Mouse (Mus musculus) stomach, embryonic 16.5 days (tissue): Measurements from ENCODE around the gene Mdm2. TPM values are rescaled to one million over a fixed set of nuclear protein-coding genes. Genes with fewer than 3 reads are reported as not detected.

Experiments
- ATAC-seq: fragments of 200-750 bp; cut with Nextera tagmentation; 2 replicates; pipeline ENCODE4 v1.8.0; 2017; ENCODE audit warnings: moderate number of reproducible peaks, moderate TSS enrichment; ENCODE audit not compliant: insufficient read depth, low FRiP score
- H3K27ac ChIP-seq: fragments of 300-500 bp; sonication (generic); 2 replicates; pipeline ENCODE4 v1.5.1; 2014; ENCODE audit warnings: low read length
- H3K27me3 ChIP-seq: fragments of 300-500 bp; sonication (generic); 2 replicates; pipeline ENCODE4 v1.6.1; 2014; ENCODE audit warnings: low read length, control low read depth, mixed read lengths; ENCODE audit not compliant: control insufficient read depth, insufficient read depth
- H3K36me3 ChIP-seq: fragments of 300-500 bp; sonication (generic); 2 replicates; pipeline ENCODE4 v1.6.1; 2014; ENCODE audit warnings: low read length; ENCODE audit not compliant: control insufficient read depth, insufficient read depth
- H3K4me1 ChIP-seq: fragments of 300-500 bp; sonication (generic); 2 replicates; pipeline ENCODE4 v1.6.1; 2014; ENCODE audit warnings: low read length, control low read depth, mixed read lengths; ENCODE audit not compliant: control insufficient read depth, insufficient read depth
- H3K4me2 ChIP-seq: fragments of 300-500 bp; sonication (generic); 2 replicates; pipeline ENCODE4 v1.6.1; 2014; ENCODE audit warnings: low read depth, low read length, mixed read lengths
- H3K4me3 ChIP-seq: fragments of 300-500 bp; sonication (generic); replicated peaks from 2 replicates; pipeline ENCODE4 v1.5.1; 2014; ENCODE audit warnings: mild to moderate bottlenecking, low read length
- H3K9ac ChIP-seq: fragments of 300-500 bp; sonication (generic); 2 replicates; pipeline ENCODE4 v1.6.1; 2014; ENCODE audit warnings: low read length
- H3K9me3 ChIP-seq: fragments of 300-500 bp; sonication (generic); replicated peaks from 2 replicates; pipeline ENCODE4 v1.6.1; 2016; ENCODE audit warnings: low read length, control low read depth; ENCODE audit not compliant: control insufficient read depth
- WGBS: fragments of 180-500 bp; shearing (Covaris S2); extraction: QIAGEN DNeasy Blood & Tissue Kit; methylation state at CpG from one replicate; pipeline ENCODE4 v1.1.7; 2014; 5-methylcytosine and 5-hydroxymethylcytosine counted together
- polyA plus RNA-seq: library from polyadenylated mRNA; unstranded; fragments of >200 nt; fragmentation: Nextera tagmentation; extraction: Ambion mirVana; gene quantifications from 2 replicates; pipeline ENCODE4 v1.2.1, GENCODE M21; 2015

Mdm2 gene
- polyA plus RNA-seq, 1 experiment from 2014 or later, result 39.9 TPM

DNA sequence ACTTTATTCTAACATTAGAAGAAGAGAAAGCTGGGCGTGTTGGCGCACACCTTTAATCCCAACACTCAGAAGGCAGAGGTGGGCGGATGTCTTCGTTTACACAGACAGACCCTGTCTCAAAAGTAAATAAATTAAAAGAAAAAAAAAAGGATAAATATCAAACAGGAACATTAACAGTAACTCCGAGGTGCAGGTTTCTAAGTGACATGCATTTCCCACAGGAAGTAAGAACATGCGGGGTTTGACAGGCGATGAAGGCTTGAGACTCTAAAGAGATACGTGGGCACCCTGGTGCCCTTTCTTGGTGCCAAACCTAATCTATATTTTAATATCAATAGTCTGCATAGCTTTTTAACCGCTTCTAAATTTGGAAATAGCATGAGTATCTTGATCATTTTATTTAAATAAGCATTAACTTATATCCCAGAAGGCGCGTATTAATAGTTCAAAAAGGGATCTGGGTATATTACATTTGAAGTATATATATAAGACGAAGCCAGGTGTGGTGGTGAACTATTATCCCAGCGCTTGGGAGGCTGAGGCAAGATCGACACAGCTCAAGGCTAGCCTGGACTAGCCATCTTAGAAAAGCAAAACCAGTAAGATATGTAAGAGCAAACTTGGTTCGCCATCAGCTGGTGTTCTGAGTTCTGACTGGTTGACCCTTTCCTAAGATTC lies 25.2 kb downstream of the Mdm2 start:
- H3K4me1 ChIP-seq, result no peaks in the 10 kb centered on the region
- 84% methylated on average over 15 of the region's 15 CpGs for WGBS

DNA sequence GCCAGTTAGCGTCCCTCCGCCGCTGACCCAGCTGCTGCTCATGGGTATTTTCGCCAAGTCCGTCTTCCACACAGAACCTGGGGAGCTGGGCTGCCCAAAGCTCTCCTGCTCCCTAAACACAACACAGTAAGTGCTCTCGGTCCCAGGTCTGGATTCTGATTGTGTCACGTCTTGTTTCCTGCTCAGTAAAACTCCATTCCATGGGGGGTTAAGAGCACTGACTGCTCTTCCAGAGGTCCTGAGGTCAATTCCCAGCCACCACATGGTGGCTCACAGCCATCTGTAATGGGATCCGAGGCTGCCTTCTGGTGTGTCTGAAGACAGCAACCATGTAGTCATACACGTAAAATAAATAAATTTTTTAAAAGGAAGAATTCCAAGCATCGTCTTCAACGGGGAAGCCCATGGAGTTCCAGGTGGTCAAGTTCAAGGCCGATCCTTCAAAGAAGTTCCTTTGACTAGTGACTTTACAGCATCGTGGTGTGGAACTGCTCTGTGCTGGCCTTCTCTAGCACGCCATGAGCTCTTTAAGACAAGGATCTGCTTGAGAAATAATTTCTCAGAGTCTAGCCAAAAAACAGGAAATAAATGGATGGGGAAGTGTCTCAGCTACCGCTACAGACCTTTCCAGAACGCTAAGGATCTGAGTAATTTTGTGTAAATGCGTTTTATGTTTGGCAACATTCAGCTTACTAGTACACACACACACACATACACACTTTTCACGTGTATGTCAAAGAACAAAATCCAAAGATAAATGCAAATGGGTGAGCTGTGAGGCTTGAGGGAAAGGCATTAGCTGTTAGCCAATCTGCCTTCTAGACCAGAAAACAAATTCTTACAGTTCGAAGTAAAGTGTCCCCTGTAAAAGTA lies 26.0 kb downstream of the Mdm2 start:
- H3K9me3 ChIP-seq, result no peaks in the 10 kb centered on the region
- 81% methylated on average over 19 of the region's 19 CpGs for whole genome bisulfite sequencing
- H3K4me3 ChIP-seq, result no peak overlapping the region
- H3K27me3 ChIP-seq, result no peaks in the 10 kb centered on the region
- H3K9ac ChIP-seq, result no peak overlapping the region
- H3K4me2 ChIP-seq, result no peak overlapping the region
- peaks cover 2% of the 10 kb centered on the region for H3K36me3 ChIP-seq
- no peak overlapping the region for H3K27ac ChIP-seq
- no peaks in the 10 kb centered on the region for H3K4me1 ChIP-seq
- no peak for ATAC-seq

More for the DNA sequence above, 25.2 kb downstream of the Mdm2 start:
- Histone ChIP-seq H3K9me3 (no peaks in the 10 kb centered on the region), H3K4me3 (no peak overlapping the region), H3K36me3 (peaks cover 7% of the 10 kb centered on the region), H3K27me3 (no peaks in the 10 kb centered on the region), H3K4me2 (no peak overlapping the region), H3K27ac (no peak overlapping the region), H3K9ac (no peak overlapping the region)
- no peak for ATAC-seq

DNA sequence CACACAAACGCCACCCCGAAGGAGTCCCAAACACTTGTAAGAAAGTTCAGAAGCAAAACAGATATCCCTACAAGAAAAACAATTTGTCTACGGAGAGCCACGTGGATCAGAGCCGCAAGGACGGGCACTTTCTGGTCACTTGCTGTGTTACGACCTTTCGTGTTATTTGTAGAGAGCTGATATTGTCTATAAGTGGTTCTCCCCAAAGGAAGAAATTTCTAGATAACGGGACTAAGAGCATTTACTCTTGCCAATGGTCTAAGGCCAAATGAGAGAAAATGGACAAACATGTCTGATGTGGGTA lies 26.9 kb downstream of the Mdm2 start:
- no peak overlapping the region for H3K4me3 ChIP-seq
- no peaks in the 10 kb centered on the region for H3K27me3 ChIP-seq
- H3K9me3 ChIP-seq, result no peaks in the 10 kb centered on the region
- 91% methylated on average over 9 of the region's 9 CpGs for WGBS
- no peaks in the 10 kb centered on the region for H3K4me1 ChIP-seq
- H3K36me3 ChIP-seq, result no peaks in the 10 kb centered on the region
- no peak overlapping the region for H3K27ac ChIP-seq
- ATAC-seq, result no peak
- no peak overlapping the region for H3K9ac ChIP-seq
- no peak overlapping the region for H3K4me2 ChIP-seq

DNA sequence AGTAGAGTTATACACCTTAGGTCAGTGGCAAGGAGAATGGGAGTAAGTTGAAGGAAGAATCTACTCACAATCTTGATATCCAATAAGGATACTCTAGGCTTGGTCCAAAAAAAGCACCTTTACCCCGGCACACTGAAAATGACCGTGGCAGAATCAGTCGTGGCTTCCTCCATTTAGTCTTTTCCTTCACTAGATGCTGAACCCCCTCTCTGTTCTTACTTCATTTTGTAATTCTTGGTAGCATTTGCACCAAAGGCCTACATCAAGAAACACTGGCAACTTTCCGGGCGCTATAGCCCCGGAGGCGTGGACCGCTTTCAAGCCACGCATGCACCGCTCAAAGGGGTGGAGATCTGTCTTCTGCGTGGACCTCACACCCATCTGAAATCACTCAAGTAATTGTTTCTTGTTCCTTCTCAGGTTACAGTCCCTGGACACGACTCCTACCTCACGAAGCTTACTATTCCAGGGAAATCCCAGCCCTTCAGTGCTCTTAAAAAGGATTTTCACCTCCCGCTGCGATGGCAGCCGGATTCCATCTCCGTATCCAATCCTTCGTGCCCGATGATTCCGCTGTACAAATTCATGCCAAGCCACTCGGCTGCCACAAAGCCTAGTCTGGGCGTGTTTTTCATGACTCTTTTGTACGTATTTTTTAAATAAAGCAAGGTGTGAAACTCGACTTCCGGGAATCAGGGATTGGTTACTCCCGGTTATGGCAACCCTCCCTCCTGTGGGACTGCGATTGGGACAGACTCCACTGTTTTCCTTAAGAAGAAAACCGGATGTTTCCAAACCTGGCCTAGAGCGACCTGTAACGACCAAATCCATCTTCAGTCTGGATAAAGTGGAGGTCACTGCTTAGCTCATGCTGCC lies 27.5 kb downstream of the Mdm2 start:
- Histone ChIP-seq H3K4me1 (no peaks in the 10 kb centered on the region), H3K27me3 (no peaks in the 10 kb centered on the region), H3K9ac (no peak overlapping the region), H3K27ac (no peak overlapping the region), H3K4me2 (no peak overlapping the region), H3K4me3 (no peak overlapping the region), H3K36me3 (no peaks in the 10 kb centered on the region), H3K9me3 (no peaks in the 10 kb centered on the region)
- no peak for ATAC-seq
- WGBS, result 79% methylated on average over 30 of the region's 30 CpGs

DNA sequence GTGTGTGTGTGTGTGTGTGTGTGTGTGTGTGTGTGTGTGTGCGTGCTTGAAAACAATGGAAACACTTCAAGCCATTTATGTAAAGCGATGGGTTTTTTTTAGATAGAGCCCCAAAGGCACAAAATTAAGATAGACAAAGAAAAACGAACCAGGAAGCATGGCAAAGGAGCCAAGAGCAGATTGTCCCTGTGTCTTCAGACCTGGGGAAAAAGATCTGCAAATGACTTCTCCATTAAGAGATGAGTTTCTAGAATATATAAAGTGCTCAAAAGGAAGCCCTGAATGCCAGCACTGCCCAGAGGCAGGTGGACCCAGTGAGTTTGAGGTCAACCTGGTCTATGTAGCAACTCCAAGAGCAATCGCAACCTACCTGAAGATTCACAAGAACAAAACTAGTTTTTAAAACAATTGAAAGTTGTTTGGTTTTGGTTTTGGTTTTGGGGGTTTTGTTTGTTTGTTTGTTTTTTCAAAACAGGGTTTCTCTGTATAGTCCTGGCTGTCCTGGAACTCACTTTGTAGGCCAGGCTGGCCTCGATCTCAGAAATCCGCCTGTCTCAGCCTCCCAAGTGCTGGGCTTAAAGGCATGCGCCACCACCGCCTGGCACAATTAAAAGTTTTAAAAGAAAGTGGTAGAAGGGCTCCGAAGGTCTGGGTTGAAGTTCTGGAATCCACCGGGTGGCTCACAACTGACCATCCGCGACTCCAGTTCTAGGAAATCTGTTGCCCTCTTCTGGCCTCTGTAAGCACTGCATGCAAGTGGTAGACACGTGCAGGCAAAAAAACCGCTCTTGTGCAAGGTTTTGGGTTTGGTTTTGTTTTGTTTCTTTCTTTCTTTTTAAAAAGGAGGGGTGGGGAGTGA lies 28.3 kb downstream of the Mdm2 start:
- no peak for ATAC-seq
- no peak overlapping the region for H3K4me3 ChIP-seq
- H3K27me3 ChIP-seq, result no peaks in the 10 kb centered on the region
- H3K9me3 ChIP-seq, result no peaks in the 10 kb centered on the region
- H3K27ac ChIP-seq, result no peak overlapping the region
- H3K36me3 ChIP-seq, result no peaks in the 10 kb centered on the region
- WGBS, result 66% methylated on average over 14 of the region's 14 CpGs
- H3K4me2 ChIP-seq, result no peak overlapping the region
- no peak overlapping the region for H3K9ac ChIP-seq
- H3K4me1 ChIP-seq, result no peaks in the 10 kb centered on the region

DNA sequence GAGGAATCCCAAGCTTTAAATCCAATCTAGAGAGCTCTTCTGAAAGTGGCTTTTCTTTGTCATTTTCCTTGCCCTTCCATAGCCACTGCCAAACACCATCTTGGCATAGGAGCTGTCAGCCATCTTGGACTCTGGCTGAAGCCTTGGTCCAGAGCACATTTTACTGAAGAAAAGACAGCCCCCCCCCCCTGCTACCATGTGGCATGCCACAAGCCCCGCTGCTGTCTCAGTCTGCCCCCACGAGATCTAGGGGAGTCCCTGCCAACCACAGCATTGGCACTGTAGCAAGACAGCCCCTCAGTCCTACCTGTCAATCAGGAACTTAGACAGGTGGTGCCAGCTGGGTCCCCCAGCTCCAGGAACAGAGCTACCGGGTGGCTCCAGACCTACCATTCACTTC lies 29.0 kb downstream of the Mdm2 start:
- Histone ChIP-seq H3K9ac (no peak overlapping the region), H3K4me1 (no peaks in the 10 kb centered on the region), H3K27ac (no peak overlapping the region), H3K27me3 (no peaks in the 10 kb centered on the region), H3K4me2 (no peak overlapping the region), H3K9me3 (no peaks in the 10 kb centered on the region), H3K36me3 (no peaks in the 10 kb centered on the region), H3K4me3 (no peak overlapping the region)
- WGBS, result 85% methylated on average over 3 of the region's 3 CpGs
- no peak for ATAC-seq

DNA sequence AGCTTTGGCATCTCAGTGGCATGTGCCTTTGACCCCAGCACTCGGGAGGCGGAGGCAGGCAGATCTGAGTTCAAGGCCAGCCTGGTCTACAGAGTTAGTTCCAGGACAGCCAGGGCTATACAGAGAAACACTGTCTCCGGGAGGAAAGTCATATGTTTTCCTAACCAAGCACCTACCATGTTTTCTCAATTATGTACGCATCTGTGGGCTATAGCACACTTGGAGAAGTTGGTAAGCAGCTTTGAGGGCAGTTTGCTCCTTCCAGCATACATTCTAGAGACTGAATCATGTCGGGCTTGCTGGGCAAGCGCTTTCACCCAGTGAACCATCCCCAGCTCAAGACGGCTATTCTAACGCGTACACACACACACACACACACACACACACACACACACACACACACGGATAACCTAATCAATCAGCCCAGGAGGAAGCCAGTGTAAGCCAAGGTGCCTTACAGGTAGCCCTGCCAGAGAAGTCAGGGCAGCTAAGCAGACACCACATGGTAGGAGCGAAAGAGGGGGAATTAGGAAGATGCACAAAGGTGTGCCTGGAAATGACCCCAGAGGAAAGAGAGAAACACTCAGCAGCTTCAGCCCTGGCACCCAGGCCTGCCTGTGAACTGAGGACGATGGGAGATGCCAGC lies 29.6 kb downstream of the Mdm2 start:
- no peak for ATAC-seq
- Histone ChIP-seq H3K4me1 (peaks cover under 1% of the 10 kb centered on the region; the same call in 1 of the 2 replicates), H3K9me3 (no peaks in the 10 kb centered on the region), H3K27ac (no peak overlapping the region), H3K4me2 (no peak overlapping the region), H3K36me3 (no peaks in the 10 kb centered on the region), H3K27me3 (no peaks in the 10 kb centered on the region), H3K4me3 (no peak overlapping the region), H3K9ac (no peak overlapping the region)
- 82% methylated on average over 12 of the region's 12 CpGs for WGBS

DNA sequence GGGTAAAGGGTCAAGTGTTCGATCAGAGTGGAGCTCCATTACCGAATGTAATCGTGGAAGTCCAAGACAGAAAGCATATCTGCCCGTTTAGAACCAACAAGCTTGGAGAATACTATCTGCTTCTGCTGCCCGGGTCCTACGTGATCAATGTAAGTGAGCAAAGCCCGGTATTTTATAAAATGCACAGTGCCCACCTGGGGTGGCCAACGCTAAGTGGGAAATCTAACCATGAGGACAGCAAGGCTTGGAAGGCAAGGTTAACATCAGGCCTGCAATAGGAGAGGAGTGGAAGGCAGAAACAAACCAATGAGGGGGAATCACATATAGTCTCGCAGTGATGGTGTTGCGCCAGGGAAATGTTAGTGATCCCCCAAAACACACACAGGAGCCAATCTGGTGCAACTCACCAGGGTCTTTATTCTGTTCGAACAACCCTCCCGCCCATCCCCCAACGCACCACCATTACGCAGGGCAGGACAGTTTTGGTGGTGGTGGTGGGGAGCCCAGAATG lies 30.5 kb downstream of the Mdm2 start:
- Histone ChIP-seq H3K9me3 (no peaks in the 10 kb centered on the region), H3K27ac (no peak overlapping the region), H3K27me3 (no peaks in the 10 kb centered on the region), H3K4me1 (peaks cover 5% of the 10 kb centered on the region; the same call in 1 of the 2 replicates), H3K4me3 (no peak overlapping the region), H3K9ac (no peak overlapping the region), H3K36me3 (no peaks in the 10 kb centered on the region), H3K4me2 (no peak overlapping the region)
- WGBS, result 90% methylated on average over 14 of the region's 14 CpGs
- ATAC-seq, result no peak
